Mouse (Mus musculus): ENCODE data around the gene Cpa1. TPM values are rescaled to one million over a fixed set of nuclear protein-coding genes. Genes with fewer than 3 reads are reported as not detected.
A peak's percentile ranks its signal among the peaks of the same experiment; 100 is the strongest.

The Cpa1 gene
- polyA plus RNA-seq, 1 experiment from 2014 or later, result 2.4 TPM

DNA sequence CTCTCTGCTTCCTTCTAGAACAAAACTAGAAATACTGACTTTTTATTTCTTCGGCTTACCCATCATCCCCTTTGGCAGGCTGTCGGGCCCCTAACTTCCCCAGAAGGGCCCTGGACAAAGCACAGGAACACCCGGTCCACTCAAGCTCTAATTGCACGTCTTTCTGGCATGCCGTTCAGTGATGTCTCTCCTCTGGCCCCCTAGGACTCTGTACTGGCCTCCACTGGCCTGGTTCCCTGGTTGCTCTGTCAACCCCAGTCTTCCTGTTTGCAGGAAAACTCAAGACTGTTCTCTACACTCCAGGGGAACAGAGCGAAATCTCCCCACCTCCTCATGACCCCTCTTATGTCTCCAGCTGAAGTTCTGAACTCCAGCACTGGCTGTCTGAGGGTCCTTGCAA lies 20.3 kb upstream of the Cpa1 start:
- Histone ChIP-seq H3K36me3 (ENCODE audit: insufficient read depth, low read length) (no peaks in the 10 kb centered on the region), H3K4me3 (ENCODE audit: low read length) (no peak overlapping the region), H3K4me1 (ENCODE audit: insufficient read depth, low read length) (peaks cover 37% of the 10 kb centered on the region), H3K27me3 (ENCODE audit: insufficient read depth, low read length) (no peaks in the 10 kb centered on the region), H3K9me3 (ENCODE audit: low read length) (no peaks in the 10 kb centered on the region), H3K4me2 (replicated peaks; ENCODE audit: low read depth, low read length) (no peak overlapping the region), H3K9ac (replicated peaks; ENCODE audit: low read length) (0 out of 2 replicates have a peak overlapping the region, but pooled peaks have one; percentile 2), H3K27ac (ENCODE audit: low read length) (peak overlapping the region; percentile 67)
- 53% methylated on average over 6 of the region's 6 CpGs for WGBS
- ATAC-seq (ENCODE audit: low FRiP score, low TSS enrichment), result no peak

DNA sequence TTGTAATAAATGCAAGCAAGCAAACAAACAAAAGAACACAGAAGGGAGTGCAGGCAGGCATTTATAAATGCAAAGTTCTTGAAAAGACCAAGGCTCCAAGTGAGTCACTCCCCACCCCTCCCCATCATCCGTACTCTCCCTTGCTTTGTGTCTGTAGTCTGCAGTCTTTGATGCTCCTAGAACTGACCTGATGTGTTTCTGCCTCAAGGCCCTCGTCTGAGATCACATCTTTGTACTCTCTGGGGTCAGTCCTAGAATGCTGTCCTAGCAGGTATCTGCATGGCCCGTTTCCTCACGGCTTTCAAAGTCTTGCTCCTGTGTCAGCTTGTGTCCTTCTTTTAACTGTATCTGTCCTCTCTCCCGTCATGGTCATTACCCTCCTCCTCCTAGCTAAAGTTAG lies 19.4 kb upstream of the Cpa1 start:
- Histone ChIP-seq H3K36me3 (ENCODE audit: insufficient read depth, low read length) (no peaks in the 10 kb centered on the region), H3K9me3 (ENCODE audit: low read length) (no peaks in the 10 kb centered on the region), H3K27ac (ENCODE audit: low read length) (no peak overlapping the region), H3K4me1 (ENCODE audit: insufficient read depth, low read length) (peaks cover 37% of the 10 kb centered on the region), H3K9ac (replicated peaks; ENCODE audit: low read length) (no peak overlapping the region), H3K4me2 (replicated peaks; ENCODE audit: low read depth, low read length) (no peak overlapping the region), H3K4me3 (ENCODE audit: low read length) (no peak overlapping the region), H3K27me3 (ENCODE audit: insufficient read depth, low read length) (no peaks in the 10 kb centered on the region)
- 77% methylated on average over 5 of the region's 5 CpGs for WGBS
- no peak for ATAC-seq (ENCODE audit: low FRiP score, low TSS enrichment)

DNA sequence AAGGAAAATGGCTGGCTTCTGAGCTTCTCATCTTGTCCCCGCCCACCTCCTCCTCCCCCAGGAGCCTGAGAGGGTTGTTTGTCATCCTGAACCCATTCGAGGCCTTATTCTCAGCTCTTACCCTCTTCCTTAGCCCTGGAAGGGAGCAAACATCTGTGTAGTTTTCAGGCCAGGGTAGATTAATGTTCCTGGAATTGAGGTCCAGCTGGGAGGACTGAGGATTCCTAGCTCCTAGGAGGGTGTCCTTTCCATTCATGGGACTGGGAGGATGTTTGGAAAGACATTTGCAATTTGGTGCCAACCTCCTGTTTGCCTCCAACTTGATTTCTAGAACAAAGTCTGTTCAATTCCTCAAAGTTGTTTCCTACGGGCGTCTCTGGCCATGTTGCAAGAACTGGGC lies 18.4 kb upstream of the Cpa1 start:
- ATAC-seq (ENCODE audit: low FRiP score, low TSS enrichment), result no peak
- Histone ChIP-seq H3K9me3 (ENCODE audit: low read length) (no peaks in the 10 kb centered on the region), H3K4me3 (ENCODE audit: low read length) (no peak overlapping the region), H3K4me1 (ENCODE audit: insufficient read depth, low read length) (peaks cover 35% of the 10 kb centered on the region), H3K36me3 (ENCODE audit: insufficient read depth, low read length) (no peaks in the 10 kb centered on the region), H3K4me2 (replicated peaks; ENCODE audit: low read depth, low read length) (no peak overlapping the region), H3K9ac (replicated peaks; ENCODE audit: low read length) (no peak overlapping the region), H3K27ac (ENCODE audit: low read length) (no peak overlapping the region), H3K27me3 (ENCODE audit: insufficient read depth, low read length) (no peaks in the 10 kb centered on the region)
- 74% methylated on average over 4 of the region's 4 CpGs for WGBS

DNA sequence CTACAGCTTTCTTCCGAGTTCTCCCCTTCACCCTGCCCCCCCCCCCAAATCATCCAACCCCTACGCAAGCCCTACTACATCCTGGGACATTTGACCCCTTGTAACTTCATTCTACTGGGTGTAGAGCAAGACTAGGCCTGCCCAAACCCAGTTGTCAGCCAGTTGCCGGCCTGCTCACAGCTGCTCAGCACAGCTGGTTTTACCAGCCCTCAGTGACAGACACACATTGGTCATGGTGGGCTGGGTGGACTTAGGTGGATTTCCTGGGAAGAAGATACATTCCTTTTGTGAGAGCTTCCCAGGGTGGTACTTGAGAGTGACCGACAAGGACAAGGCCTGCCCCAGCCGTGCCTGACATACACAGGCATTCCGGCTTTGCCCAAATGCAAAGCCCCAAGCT lies 18.0 kb upstream of the Cpa1 start:
- Histone ChIP-seq H3K36me3 (ENCODE audit: insufficient read depth, low read length) (no peaks in the 10 kb centered on the region), H3K4me3 (ENCODE audit: low read length) (no peak overlapping the region), H3K9ac (replicated peaks; ENCODE audit: low read length) (no peak overlapping the region), H3K4me1 (ENCODE audit: insufficient read depth, low read length) (peaks cover 31% of the 10 kb centered on the region), H3K4me2 (replicated peaks; ENCODE audit: low read depth, low read length) (no peak overlapping the region), H3K9me3 (ENCODE audit: low read length) (no peaks in the 10 kb centered on the region), H3K27ac (ENCODE audit: low read length) (no peak overlapping the region), H3K27me3 (ENCODE audit: insufficient read depth, low read length) (no peaks in the 10 kb centered on the region)
- ATAC-seq (ENCODE audit: low FRiP score, low TSS enrichment), result no peak
- WGBS, result 90% methylated on average over 6 of the region's 6 CpGs

DNA sequence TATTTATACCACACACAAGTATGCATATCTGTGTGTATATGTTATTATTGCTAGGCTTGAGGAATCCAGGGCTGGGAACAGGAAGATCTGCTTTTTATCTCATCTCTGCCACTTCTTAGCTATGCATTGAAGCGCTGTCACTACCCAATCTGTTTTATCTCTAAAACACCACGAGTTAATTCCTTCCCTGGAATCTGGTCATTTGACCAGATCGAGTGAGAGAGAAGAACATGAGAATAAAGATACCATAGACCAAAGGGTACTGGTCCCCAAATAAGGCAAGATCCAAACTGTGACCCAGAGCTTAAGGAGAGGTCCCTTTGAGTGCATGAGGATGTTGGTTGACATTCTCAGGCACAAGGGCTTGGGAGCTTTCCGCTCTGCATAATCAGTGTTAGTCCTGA lies 17.0 kb upstream of the Cpa1 start:
- Histone ChIP-seq H3K27ac (ENCODE audit: low read length) (no peak overlapping the region), H3K27me3 (ENCODE audit: insufficient read depth, low read length) (no peaks in the 10 kb centered on the region), H3K9me3 (ENCODE audit: low read length) (no peaks in the 10 kb centered on the region), H3K4me3 (ENCODE audit: low read length) (no peak overlapping the region), H3K36me3 (ENCODE audit: insufficient read depth, low read length) (no peaks in the 10 kb centered on the region), H3K4me2 (replicated peaks; ENCODE audit: low read depth, low read length) (no peak overlapping the region), H3K4me1 (ENCODE audit: insufficient read depth, low read length) (peaks cover 21% of the 10 kb centered on the region), H3K9ac (replicated peaks; ENCODE audit: low read length) (no peak overlapping the region)
- ATAC-seq (ENCODE audit: low FRiP score, low TSS enrichment), result no peak
- 67% methylated on average over 4 of the region's 4 CpGs for WGBS

DNA sequence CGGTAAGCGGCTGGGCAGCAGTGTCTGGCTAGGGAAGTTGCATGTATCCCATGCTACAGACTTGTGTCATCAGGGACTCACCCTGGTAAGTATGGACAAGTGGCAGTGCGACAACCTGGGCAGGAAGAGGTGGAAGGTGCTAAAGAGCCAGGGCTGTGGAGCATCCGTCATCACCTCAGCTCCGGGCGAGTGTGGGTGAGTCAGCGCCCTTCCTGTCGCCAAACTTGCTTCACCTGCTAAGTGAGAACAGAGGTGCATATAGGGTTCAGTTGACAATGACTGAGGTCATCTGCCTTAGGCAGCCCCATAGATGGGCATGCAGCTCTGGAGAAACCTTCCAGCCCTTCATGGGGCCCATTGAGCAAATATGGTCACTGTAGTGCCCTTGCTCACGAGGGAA lies 14.3 kb upstream of the Cpa1 start:
- H3K4me2 ChIP-seq (replicated peaks; ENCODE audit: low read depth, low read length), result no peak overlapping the region
- no peaks in the 10 kb centered on the region for H3K27me3 ChIP-seq (ENCODE audit: insufficient read depth, low read length)
- H3K4me3 ChIP-seq (ENCODE audit: low read length), result no peak overlapping the region
- H3K27ac ChIP-seq (ENCODE audit: low read length), result no peak overlapping the region
- no peaks in the 10 kb centered on the region for H3K36me3 ChIP-seq (ENCODE audit: insufficient read depth, low read length)
- H3K4me1 ChIP-seq (ENCODE audit: insufficient read depth, low read length), result no peaks in the 10 kb centered on the region
- 93% methylated on average over 9 of the region's 9 CpGs for WGBS
- H3K9ac ChIP-seq (replicated peaks; ENCODE audit: low read length), result no peak overlapping the region
- no peaks in the 10 kb centered on the region for H3K9me3 ChIP-seq (ENCODE audit: low read length)
- no peak for ATAC-seq (ENCODE audit: low FRiP score, low TSS enrichment)

DNA sequence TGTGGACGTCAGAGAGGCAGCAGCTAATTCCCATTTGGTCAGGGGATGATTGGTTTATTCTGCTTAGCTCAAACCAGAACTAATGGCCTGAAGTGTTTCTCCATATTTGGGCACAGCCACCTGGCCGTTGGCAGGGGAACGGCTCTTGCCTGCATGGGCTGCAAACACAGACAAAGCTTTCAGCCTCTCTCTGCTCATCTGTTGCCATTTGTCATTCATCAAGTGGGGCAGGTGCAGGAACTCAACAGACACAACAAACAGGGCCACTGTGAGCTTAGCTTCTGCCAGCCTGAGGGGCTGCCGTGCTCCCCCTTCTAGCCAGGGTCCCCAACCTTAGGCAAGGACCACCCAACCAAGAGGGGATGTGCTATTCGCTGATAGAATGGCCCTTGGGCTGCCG lies 10.9 kb upstream of the Cpa1 start:
- ATAC-seq (ENCODE audit: low FRiP score, low TSS enrichment), result no peak
- H3K27ac ChIP-seq (ENCODE audit: low read length), result no peak overlapping the region
- no peaks in the 10 kb centered on the region for H3K27me3 ChIP-seq (ENCODE audit: insufficient read depth, low read length)
- WGBS, result 17% methylated on average over 6 of the region's 6 CpGs
- no peaks in the 10 kb centered on the region for H3K36me3 ChIP-seq (ENCODE audit: insufficient read depth, low read length)
- H3K9me3 ChIP-seq (ENCODE audit: low read length), result no peaks in the 10 kb centered on the region
- H3K4me3 ChIP-seq (ENCODE audit: low read length), result no peak overlapping the region
- H3K4me2 ChIP-seq (replicated peaks; ENCODE audit: low read depth, low read length), result no peak overlapping the region
- H3K9ac ChIP-seq (replicated peaks; ENCODE audit: low read length), result no peak overlapping the region
- H3K4me1 ChIP-seq (ENCODE audit: insufficient read depth, low read length), result no peaks in the 10 kb centered on the region

DNA sequence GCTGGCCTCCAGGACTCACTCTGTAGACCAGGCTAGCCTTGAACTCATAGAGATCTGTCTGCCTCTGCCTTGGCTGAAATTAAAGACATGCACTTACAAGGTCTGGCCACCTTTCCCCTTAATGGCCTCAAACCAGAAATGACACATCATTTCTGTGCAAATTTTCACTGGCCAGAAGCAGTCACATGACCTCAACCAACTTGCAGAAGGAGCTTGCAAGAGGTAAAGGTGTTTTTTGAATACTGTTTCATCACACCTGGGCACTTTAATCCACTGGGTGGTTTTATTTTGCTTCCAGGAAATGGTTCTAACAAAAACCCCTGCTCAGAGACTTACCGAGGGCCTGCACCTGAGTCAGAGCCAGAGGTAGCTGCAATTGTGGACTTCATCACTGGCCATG lies 9.0 kb upstream of the Cpa1 start:
- no peaks in the 10 kb centered on the region for H3K27me3 ChIP-seq (ENCODE audit: insufficient read depth, low read length)
- H3K27ac ChIP-seq (ENCODE audit: low read length), result no peak overlapping the region
- H3K4me2 ChIP-seq (replicated peaks; ENCODE audit: low read depth, low read length), result no peak overlapping the region
- H3K36me3 ChIP-seq (ENCODE audit: insufficient read depth, low read length), result no peaks in the 10 kb centered on the region
- WGBS, result 81% methylated on average over 1 of the region's 1 CpGs
- no peaks in the 10 kb centered on the region for H3K9me3 ChIP-seq (ENCODE audit: low read length)
- H3K4me1 ChIP-seq (ENCODE audit: insufficient read depth, low read length), result no peaks in the 10 kb centered on the region
- no peak overlapping the region for H3K4me3 ChIP-seq (ENCODE audit: low read length)
- no peak for ATAC-seq (ENCODE audit: low FRiP score, low TSS enrichment)
- no peak overlapping the region for H3K9ac ChIP-seq (replicated peaks; ENCODE audit: low read length)

DNA sequence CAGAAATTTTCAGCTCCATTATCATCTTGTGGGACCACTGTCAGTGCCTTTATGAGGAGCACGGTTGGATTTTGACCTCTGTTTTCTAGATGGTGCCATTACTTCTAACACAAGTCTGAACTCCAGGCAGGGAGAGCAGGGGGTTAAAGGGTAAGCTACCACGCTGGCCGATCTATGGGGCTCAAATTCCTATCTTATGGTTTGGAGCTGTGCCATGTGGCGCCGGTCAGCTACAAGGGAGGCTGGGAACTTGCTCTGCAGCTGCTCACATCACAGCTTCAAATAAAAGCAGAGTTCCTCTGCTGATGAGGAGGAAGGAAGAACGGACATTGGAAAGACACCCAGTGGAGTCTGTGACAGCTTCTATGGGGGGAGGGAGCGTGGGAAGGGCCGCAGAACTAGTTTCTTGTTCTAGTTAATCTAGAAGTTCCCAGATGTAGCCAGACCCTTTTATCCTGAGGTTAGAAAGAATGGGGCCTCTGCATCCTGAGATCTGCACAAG lies 3.6 kb upstream of the Cpa1 start:
- no peaks in the 10 kb centered on the region for H3K9me3 ChIP-seq (ENCODE audit: low read length)
- no peaks in the 10 kb centered on the region for H3K36me3 ChIP-seq (ENCODE audit: insufficient read depth, low read length)
- no peaks in the 10 kb centered on the region for H3K27me3 ChIP-seq (ENCODE audit: insufficient read depth, low read length)
- no peak for ATAC-seq (ENCODE audit: low FRiP score, low TSS enrichment)
- H3K27ac ChIP-seq (ENCODE audit: low read length), result peak overlapping the region; percentile 93
- no peak overlapping the region for H3K4me2 ChIP-seq (replicated peaks; ENCODE audit: low read depth, low read length)
- H3K4me1 ChIP-seq (ENCODE audit: insufficient read depth, low read length), result peaks cover 22% of the 10 kb centered on the region
- no peak overlapping the region for H3K4me3 ChIP-seq (ENCODE audit: low read length)
- no peak overlapping the region; the same call in 1 of the 2 replicates for H3K9ac ChIP-seq (replicated peaks; ENCODE audit: low read length)
- 18% methylated on average over 8 of the region's 8 CpGs for WGBS

DNA sequence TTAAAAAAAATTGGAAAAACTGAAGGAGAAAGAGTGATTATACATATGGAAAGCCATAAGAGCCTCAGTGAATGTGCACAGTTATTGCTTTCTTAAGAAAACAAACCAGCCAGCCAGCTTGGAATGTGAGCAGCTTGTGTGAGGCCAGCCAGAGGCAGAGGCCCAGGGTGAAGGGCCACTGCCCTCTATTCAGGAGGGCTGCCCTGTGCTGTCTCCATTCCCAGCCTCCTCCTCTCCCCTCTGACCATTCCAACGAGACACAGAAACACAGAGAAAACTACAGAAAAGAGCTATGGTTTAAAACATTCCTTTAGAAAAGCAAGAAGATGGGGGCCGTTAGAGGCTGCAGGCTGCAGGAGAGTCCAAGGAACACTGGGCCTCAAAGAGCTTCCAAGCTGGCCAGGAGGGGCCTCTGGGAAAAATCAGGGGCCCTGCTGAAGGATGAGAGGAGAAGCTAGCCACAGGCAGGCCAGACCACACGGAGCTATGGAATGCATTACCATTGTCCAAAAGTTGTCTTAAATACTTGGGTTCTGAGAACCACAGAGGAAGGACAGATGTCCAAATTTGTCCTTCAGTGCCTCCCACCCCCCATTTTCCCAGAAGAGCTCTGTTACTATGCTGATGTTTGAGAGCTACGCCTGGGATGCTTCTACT lies 2.7 kb upstream of the Cpa1 start:
- peak; percentile 89 for ATAC-seq (ENCODE audit: low FRiP score, low TSS enrichment)
- peak overlapping the region; percentile 1; the same call in 1 of the 2 replicates for H3K9ac ChIP-seq (replicated peaks; ENCODE audit: low read length)
- no peaks in the 10 kb centered on the region for H3K36me3 ChIP-seq (ENCODE audit: insufficient read depth, low read length)

More for the DNA sequence above, 2.7 kb upstream of the Cpa1 start:
- Histone ChIP-seq H3K4me3 (ENCODE audit: low read length) (no peak overlapping the region), H3K27me3 (ENCODE audit: insufficient read depth, low read length) (no peaks in the 10 kb centered on the region), H3K4me2 (replicated peaks; ENCODE audit: low read depth, low read length) (no peak overlapping the region), H3K4me1 (ENCODE audit: insufficient read depth, low read length) (peaks cover 22% of the 10 kb centered on the region), H3K27ac (ENCODE audit: low read length) (peak overlapping the region; percentile 93), H3K9me3 (ENCODE audit: low read length) (no peaks in the 10 kb centered on the region)
- WGBS, result 34% methylated on average over 4 of the region's 4 CpGs
